Mouse (Mus musculus) CH12.LX (cell line): Measurements from ENCODE around the gene Cfap46. TPM values are rescaled to one million over a fixed set of nuclear protein-coding genes. Genes with fewer than 3 reads are reported as not detected.

ENCODE experiments used
- DNase-seq: peaks from one replicate; pipeline ENCODE4 v3.0.0-alpha.2; 2013; ENCODE audit errors: extremely low read depth
- H3K27ac ChIP-seq: 2 replicates; pipeline ENCODE4 v1.5.1; 2012; ENCODE audit warnings: low read depth, mild to moderate bottlenecking, control low read depth, moderate library complexity; ENCODE audit not compliant: insufficient read depth
- H3K27me3 ChIP-seq: replicated peaks from 2 replicates; pipeline ENCODE3; 2012; ENCODE audit warnings: inconsistent platforms
- H3K36me3 ChIP-seq, 2 experiments: replicated peaks in 1 of 2; 2 replicates each; pipeline versions ENCODE3 to v1.6.1; 2012; ENCODE audit warnings: inconsistent platforms in 1 of 2, low read length in 1 of 2, mild to moderate bottlenecking in 1 of 2, mixed read lengths in 1 of 2, moderate library complexity in 1 of 2; ENCODE audit not compliant: control insufficient read depth in 1 of 2, insufficient read depth in 1 of 2
- H3K4me1 ChIP-seq, 2 experiments: 2 replicates each; pipeline ENCODE4 v1.6.1; 2012; ENCODE audit warnings: inconsistent platforms in 1 of 2, moderate library complexity in 1 of 2; ENCODE audit not compliant: insufficient read depth in 2 of 2, control insufficient read depth in 1 of 2
- H3K4me2 ChIP-seq: 2 replicates; pipeline ENCODE4 v1.6.1; 2012; ENCODE audit warnings: low read depth, mild to moderate bottlenecking, control low read depth; ENCODE audit not compliant: poor library complexity, insufficient read depth, severe bottlenecking
- H3K4me3 ChIP-seq, 3 experiments: fragments of 150-350 bp in 1 of 3; sonication (generic) in 1 of 3; replicated peaks in 1 of 3; 2 replicates each; pipeline versions ENCODE3 to v1.5.1; 2011 to 2012; ENCODE audit warnings: low read depth in 2 of 3, low read length in 2 of 3, mild to moderate bottlenecking in 2 of 3, moderate library complexity in 2 of 3, control low read depth in 1 of 3, improper control_type of control experiment in 1 of 3, inconsistent platforms in 1 of 3, mixed read lengths in 1 of 3; ENCODE audit not compliant: poor library complexity in 1 of 3
- H3K79me2 ChIP-seq: replicated peaks from 2 replicates; pipeline ENCODE4 v1.6.1; 2012; ENCODE audit warnings: mild to moderate bottlenecking, moderate library complexity; ENCODE audit not compliant: control insufficient read depth, poor library complexity, insufficient read depth, severe bottlenecking; ENCODE audit errors: extremely low read depth
- H3K9ac ChIP-seq: 2 replicates; pipeline ENCODE4 v1.6.1; 2012; ENCODE audit warnings: low read depth, mild to moderate bottlenecking, control low read depth, moderate library complexity; ENCODE audit not compliant: insufficient read depth
- H3K9me3 ChIP-seq: replicated peaks from 2 replicates; pipeline ENCODE3; 2012; ENCODE audit warnings: low read length, inconsistent platforms, mixed read lengths
- BHLHE40 ChIP-seq: IDR thresholded peaks from 2 replicates; pipeline ENCODE4 v1.6.1; 2011; ENCODE audit warnings: mild to moderate bottlenecking, low read depth, low read length, improper control_type of control experiment
- CHD1 ChIP-seq: IDR thresholded peaks from 2 replicates; pipeline ENCODE4 v1.6.1; 2012; ENCODE audit warnings: low read depth, low read length, improper control_type of control experiment, inconsistent platforms
- CHD2 ChIP-seq: IDR thresholded peaks from 2 replicates; pipeline ENCODE4 v1.6.1; 2011; ENCODE audit warnings: low read length, improper control_type of control experiment
- E2F4 ChIP-seq: IDR thresholded peaks from 2 replicates; pipeline ENCODE4 v1.6.1; 2011; ENCODE audit warnings: low read depth, low read length, improper control_type of control experiment; ENCODE audit not compliant: insufficient replicate concordance
- ELF1 ChIP-seq: IDR thresholded peaks from 2 replicates; pipeline ENCODE4 v1.6.1; 2014; ENCODE audit warnings: low read depth, mild to moderate bottlenecking, inconsistent platforms, low read length, improper control_type of control experiment
- EP300 ChIP-seq: IDR thresholded peaks from 2 replicates; pipeline ENCODE4 v1.6.1; 2011; ENCODE audit warnings: low read length, improper control_type of control experiment
- ETS1 ChIP-seq: conservative IDR thresholded peaks from 2 replicates; pipeline ENCODE4 v1.6.1; 2012; ENCODE audit warnings: low read depth, mild to moderate bottlenecking, inconsistent platforms, low read length, improper control_type of control experiment, moderate library complexity
- GABPA ChIP-seq: IDR thresholded peaks from 2 replicates; pipeline ENCODE4 v1.6.1; 2012; ENCODE audit warnings: low read depth, low read length, improper control_type of control experiment, inconsistent platforms; ENCODE audit not compliant: insufficient replicate concordance
- HCFC1 ChIP-seq: IDR thresholded peaks from 2 replicates; pipeline ENCODE4 v1.6.1; 2012; ENCODE audit warnings: low read depth, mild to moderate bottlenecking, inconsistent platforms, low read length, improper control_type of control experiment
- IRF4 ChIP-seq: IDR thresholded peaks from 2 replicates; pipeline ENCODE4 v1.6.1; 2014; ENCODE audit warnings: low read depth, mild to moderate bottlenecking, inconsistent platforms, low read length, improper control_type of control experiment
- JUN ChIP-seq: IDR thresholded peaks from 2 replicates; pipeline ENCODE4 v1.6.1; 2011; ENCODE audit warnings: low read depth, mild to moderate bottlenecking, low read length, improper control_type of control experiment, moderate library complexity; ENCODE audit not compliant: insufficient read depth
- JUND ChIP-seq: conservative IDR thresholded peaks from 2 replicates; pipeline ENCODE4 v1.6.1; 2011; ENCODE audit warnings: low read depth, low read length, improper control_type of control experiment
- KAT2A ChIP-seq: IDR thresholded peaks from 2 replicates; pipeline ENCODE4 v1.6.1; 2012; ENCODE audit warnings: low read length, improper control_type of control experiment, inconsistent platforms; ENCODE audit not compliant: insufficient replicate concordance
- MAFK ChIP-seq: IDR thresholded peaks from 2 replicates; pipeline ENCODE4 v1.6.1; 2011; ENCODE audit warnings: low read length, improper control_type of control experiment; ENCODE audit not compliant: insufficient replicate concordance
- MAX ChIP-seq: IDR thresholded peaks from 2 replicates; pipeline ENCODE4 v1.6.1; 2011; ENCODE audit warnings: low read length, improper control_type of control experiment
- MAZ ChIP-seq: IDR thresholded peaks from 2 replicates; pipeline ENCODE4 v1.6.1; 2012; ENCODE audit warnings: low read depth, mild to moderate bottlenecking, inconsistent platforms, low read length, improper control_type of control experiment, moderate library complexity
- MEF2A ChIP-seq: IDR thresholded peaks from 2 replicates; pipeline ENCODE4 v1.6.1; 2014; ENCODE audit warnings: low read depth, mild to moderate bottlenecking, inconsistent platforms, low read length, improper control_type of control experiment, borderline replicate concordance
- MYC ChIP-seq: IDR thresholded peaks from 2 replicates; pipeline ENCODE4 v1.6.1; 2011; ENCODE audit warnings: low read depth, mild to moderate bottlenecking, improper control_type of control experiment, low read length
- NELFE ChIP-seq: IDR thresholded peaks from 2 replicates; pipeline ENCODE4 v1.6.1; 2011; ENCODE audit warnings: low read depth, low read length, improper control_type of control experiment
- NRF1 ChIP-seq: IDR thresholded peaks from 2 replicates; pipeline ENCODE4 v1.6.1; 2014; ENCODE audit warnings: low read depth, mild to moderate bottlenecking, inconsistent platforms, low read length, improper control_type of control experiment, moderate library complexity
- POLR2A ChIP-seq: IDR thresholded peaks from 2 replicates; pipeline ENCODE4 v1.6.1; 2011; ENCODE audit warnings: low read depth, mild to moderate bottlenecking, improper control_type of control experiment, low read length
- RAD21 ChIP-seq: IDR thresholded peaks from 2 replicates; pipeline ENCODE4 v1.6.1; 2011; ENCODE audit warnings: low read depth, mild to moderate bottlenecking, low read length, improper control_type of control experiment, moderate library complexity
- SMC3 ChIP-seq: IDR thresholded peaks from 2 replicates; pipeline ENCODE4 v1.6.1; 2011; ENCODE audit warnings: low read depth, low read length, improper control_type of control experiment
- TCF12 ChIP-seq: IDR thresholded peaks from 2 replicates; pipeline ENCODE4 v1.6.1; 2014; ENCODE audit warnings: low read depth, mild to moderate bottlenecking, inconsistent platforms, low read length, improper control_type of control experiment
- UBTF ChIP-seq: IDR thresholded peaks from 2 replicates; pipeline ENCODE4 v1.6.1; 2012; ENCODE audit warnings: low read depth, mild to moderate bottlenecking, inconsistent platforms, low read length, improper control_type of control experiment, moderate library complexity
- USF1 ChIP-seq: IDR thresholded peaks from 2 replicates; pipeline ENCODE4 v1.6.1; 2014; ENCODE audit warnings: low read depth, mild to moderate bottlenecking, inconsistent platforms, low read length, improper control_type of control experiment
- ZC3H11A ChIP-seq: IDR thresholded peaks from 2 replicates; pipeline ENCODE4 v1.6.1; 2012; ENCODE audit warnings: low read depth, mild to moderate bottlenecking, inconsistent platforms, low read length, improper control_type of control experiment
- ZMIZ1 ChIP-seq: IDR thresholded peaks from 2 replicates; pipeline ENCODE4 v1.6.1; 2012; ENCODE audit warnings: low read depth, mild to moderate bottlenecking, inconsistent platforms, low read length, improper control_type of control experiment
- ZNF384 ChIP-seq: IDR thresholded peaks from 2 replicates; pipeline ENCODE4 v1.6.1; 2012; ENCODE audit warnings: low read depth, low read length, improper control_type of control experiment, inconsistent platforms
- dilution Hi-C: fragments of 300-500 bp; cut with MboI; formaldehyde crosslinking; loops from 2 replicates; pipeline ENCODE4 v1.14.3; 2020; ENCODE audit warnings: low sequenced_read_pairs; ENCODE audit not compliant: extremely low pct_unique_long_range_greater_than_20kb, extremely low pct_ligation_motif_present
- in situ Hi-C: fragments of 300-500 bp; cut with MboI; formaldehyde crosslinking; loops from 3 replicates; pipeline ENCODE4 v1.14.3; 2019; ENCODE audit warnings: low sequenced_read_pairs, low pct_ligation_motif_present, low pct_unique_long_range_greater_than_20kb, mixed read lengths
- polyA plus RNA-seq: library from polyadenylated mRNA; unstranded; fragments of >175 nt; gene quantifications from 2 replicates; pipeline ENCODE4 v1.2.1, GENCODE M21; 2012; ENCODE audit warnings: low read depth; ENCODE audit not compliant: insufficient read length
- total RNA-seq, 2 experiments: library from RNA; depleted of rRNA; stranded (reverse); fragments of 300-350 nt in 1 of 2; fragments of >200 nt in 1 of 2; gene quantifications; 2 replicates each; pipeline ENCODE4 v1.2.3; 2012 to 2014

Gene Cfap46
- total and polyA plus RNA-seq, 3 experiments = 0.11 to 0.13 (median 0.11) TPM

DNA sequence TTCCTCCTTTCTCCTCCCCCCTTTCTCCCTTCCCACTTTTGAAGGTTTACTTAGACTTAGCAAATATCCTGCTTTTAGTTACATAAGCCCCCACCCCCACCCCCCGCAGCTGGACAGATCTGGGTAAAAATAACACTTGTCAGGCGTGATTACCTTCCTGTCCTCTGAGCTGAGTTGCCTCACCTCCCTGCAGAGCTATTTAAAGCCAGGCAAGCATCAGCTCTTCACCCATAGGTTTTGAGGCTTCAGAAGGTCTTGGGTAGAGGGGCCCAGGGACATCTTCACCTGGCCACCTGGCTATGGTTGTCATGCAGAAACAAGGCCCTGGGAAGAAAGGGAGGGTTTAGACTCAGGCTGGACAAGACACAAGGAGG lies 20.2 kb upstream of the Cfap46 start:
- peak overlapping the region; percentile 62 for H3K4me2 ChIP-seq
- H3K4me3 ChIP-seq = no peak overlapping the region
- peak; percentile 67 for DNase-seq
- H3K9ac ChIP-seq = peak overlapping the region; percentile 45; the same call in 1 of the 2 replicates
- peaks cover 0 to under 1% of the 10 kb centered on the region in 2 experiments for H3K36me3 ChIP-seq
- TF ChIP-seq NELFE = peak; percentile 39; the same call in 1 of the 2 replicates
- no peak for TF ChIP-seq JUN
- peak; percentile 97 for TF ChIP-seq MEF2A
- 0 out of 2 replicates have a peak, but pooled peaks have one; percentile 30 for TF ChIP-seq ELF1
- TF ChIP-seq KAT2A = 0 out of 2 replicates have a peak, but pooled peaks have one; percentile 21
- TF ChIP-seq ETS1 = peak; percentile 92
- TF ChIP-seq MAX = no peak
- TF ChIP-seq CHD2 = peak; percentile 79
- TF ChIP-seq ZNF384 = no peak; the same call in 1 of the 2 replicates
- no peak for TF ChIP-seq CHD1
- peak; percentile 54 for TF ChIP-seq IRF4
- TF ChIP-seq BHLHE40 = peak; percentile 92
- peak; percentile 56; the same call in 1 of the 2 replicates for TF ChIP-seq ZMIZ1
- peak; percentile 36; the same call in 1 of the 2 replicates for TF ChIP-seq POLR2A
- TF ChIP-seq TCF12 = peak; percentile 68; the same call in 1 of the 2 replicates
- TF ChIP-seq NRF1 = 0 out of 2 replicates have a peak, but pooled peaks have one; percentile 6
- dilution Hi-C loops (no loop called here), in situ Hi-C loops (loop anchor here (5.0 kb wide), 2 partner anchors 47 to 138 kb away; no protein-coding TSS in a partner anchor)
- peak overlapping the region; percentile 97 for H3K27ac ChIP-seq
- H3K9me3 ChIP-seq = peaks cover 1% of the 10 kb centered on the region
- peaks cover 44 to 79% of the 10 kb centered on the region in 2 experiments for H3K4me1 ChIP-seq
- H3K27me3 ChIP-seq = no peaks in the 10 kb centered on the region
- H3K79me2 ChIP-seq = no peaks in the 10 kb centered on the region

DNA sequence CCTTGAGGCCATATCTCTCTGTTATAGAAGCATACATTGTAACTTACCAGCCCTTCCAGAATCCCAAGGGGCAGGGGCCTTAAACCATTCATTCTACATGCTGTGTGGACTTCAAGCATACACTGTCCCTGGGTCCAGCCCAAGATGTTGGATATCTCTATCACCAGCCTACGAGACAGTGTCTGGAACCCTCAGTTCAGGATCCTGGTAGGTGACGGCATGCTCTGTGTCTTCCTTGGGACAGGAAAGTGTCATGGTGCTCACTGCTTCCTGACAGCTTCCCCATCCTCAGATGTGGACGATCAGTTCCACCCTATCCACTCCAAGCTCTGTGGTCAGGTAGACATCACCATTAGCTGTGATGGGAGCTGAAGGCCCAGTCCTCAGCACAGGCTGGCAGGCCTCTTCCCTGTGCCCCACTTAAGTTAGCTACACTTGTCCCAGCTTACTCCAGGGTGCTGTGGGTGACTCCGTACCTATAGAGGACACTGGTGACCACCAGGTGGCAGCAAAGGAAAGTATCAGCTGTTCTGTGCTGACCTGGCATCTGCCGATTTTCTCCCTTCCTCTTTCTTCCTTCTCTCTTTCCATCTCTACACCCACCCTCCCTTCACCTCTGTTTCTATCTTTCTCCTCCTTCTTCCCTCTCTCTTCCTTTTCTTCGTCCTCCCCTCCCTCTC lies 19.7 kb upstream of the Cfap46 start:
- Histone ChIP-seq H3K79me2 (no peaks in the 10 kb centered on the region), H3K4me2 (peak overlapping the region; percentile 74), H3K9me3 (no peaks in the 10 kb centered on the region), H3K4me3 (peak overlapping the region in 2 of 3 experiments; percentile 28 to 41), H3K9ac (peak overlapping the region; percentile 56), H3K27me3 (no peaks in the 10 kb centered on the region), H3K36me3 (peaks cover 0 to 2% of the 10 kb centered on the region in 2 experiments), H3K27ac (peak overlapping the region; percentile 97), H3K4me1 (peaks cover 44 to 82% of the 10 kb centered on the region in 2 experiments)
- in situ Hi-C loops = loop anchor here (5.0 kb wide), 2 partner anchors 46 to 139 kb away; no protein-coding TSS in a partner anchor
- DNase-seq = peak; percentile 94
- dilution Hi-C loops = no loop called here
- TF ChIP-seq SMC3 (peak; percentile 97), E2F4 (no peak), RAD21 (peak; percentile 94), NRF1 (no peak), MAFK (peak; percentile 97), ZNF384 (no peak), HCFC1 (no peak), TCF12 (no peak), ETS1 (no peak), UBTF (no peak), GABPA (no peak), ELF1 (no peak), ZC3H11A (peak; percentile 82), JUND (no peak), MYC (no peak), KAT2A (no peak), MAZ (no peak), EP300 (peak; percentile 58), JUN (no peak), USF1 (no peak)
